Mouse (Mus musculus): ENCODE measurements around the gene Rai1.

DNA sequence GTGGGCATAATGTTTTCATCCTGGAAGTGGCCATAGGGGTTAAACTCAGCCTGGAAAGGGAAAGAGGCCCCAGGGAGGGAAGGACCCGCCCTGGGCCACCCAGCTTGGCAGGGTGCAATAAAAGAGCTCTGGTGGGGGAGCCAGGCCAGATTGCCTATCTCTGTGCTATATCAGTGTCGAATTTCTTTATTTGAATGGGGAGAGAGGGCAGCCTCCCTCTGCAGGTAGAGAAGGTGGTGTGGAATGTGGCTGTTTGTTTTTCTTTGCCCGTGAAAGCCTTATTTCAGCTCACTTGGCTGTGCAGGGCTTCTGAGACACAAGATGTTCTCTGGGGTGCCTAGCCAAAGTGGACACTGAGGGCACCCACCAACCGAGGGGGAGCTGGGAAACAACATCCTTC lies 8.8 kb downstream of the Rai1 start:
- no peak for TF ChIP-seq GATA1 (IDR thresholded peaks at IDR 0.05; ENCODE audit: low read length)
- TF ChIP-seq TAL1 (IDR thresholded peaks at IDR 0.05; ENCODE audit: low read length): no peak
